Mouse (Mus musculus) lung, embryonic 14.5 days (tissue): ENCODE measurements around the gene Kdf1. TPM values are rescaled to one million over a fixed set of nuclear protein-coding genes. Genes with fewer than 3 reads are reported as not detected.

Experiments used
- ATAC-seq: fragments of 200-750 bp; cut with Nextera tagmentation; 2 replicates; pipeline ENCODE4 v1.8.0; 2017; ENCODE audit warnings: mild to moderate bottlenecking, moderate TSS enrichment, moderate library complexity; ENCODE audit not compliant: insufficient read depth
- DNase-seq: peaks from one replicate; pipeline ENCODE4 v3.0.0-alpha.2; 2015
- H3K27ac ChIP-seq: fragments of 300-500 bp; sonication (generic); 2 replicates; pipeline ENCODE4 v1.5.1; 2014; ENCODE audit warnings: low read depth, mild to moderate bottlenecking, moderate library complexity
- H3K27me3 ChIP-seq: fragments of 300-500 bp; sonication (generic); 2 replicates; pipeline ENCODE4 v1.6.1; 2014; ENCODE audit warnings: low read length, control low read depth; ENCODE audit not compliant: insufficient read depth
- H3K36me3 ChIP-seq: fragments of 300-500 bp; sonication (generic); 2 replicates; pipeline ENCODE4 v1.6.1; 2014; ENCODE audit warnings: control low read depth; ENCODE audit not compliant: insufficient read depth
- H3K4me1 ChIP-seq: fragments of 300-500 bp; sonication (generic); 2 replicates; pipeline ENCODE4 v1.6.1; 2014; ENCODE audit warnings: antibody characterized with exemption, control low read depth; ENCODE audit not compliant: insufficient read depth
- H3K4me2 ChIP-seq: fragments of 300-500 bp; sonication (generic); 2 replicates; pipeline ENCODE4 v1.6.1; 2014; ENCODE audit warnings: mild to moderate bottlenecking
- H3K4me3 ChIP-seq: fragments of 300-500 bp; sonication (generic); 2 replicates; pipeline ENCODE4 v1.5.1; 2014; ENCODE audit warnings: low read depth, low read length
- H3K9ac ChIP-seq: fragments of 300-500 bp; sonication (generic); 2 replicates; pipeline ENCODE4 v1.6.1; 2014
- H3K9me3 ChIP-seq: fragments of 300-500 bp; sonication (generic); 2 replicates; pipeline ENCODE4 v1.6.1; 2016; ENCODE audit warnings: low read depth, low read length, control low read depth
- CTCF ChIP-seq: IDR thresholded peaks from 2 replicates; pipeline ENCODE4 v1.5.1; 2016; ENCODE audit warnings: antibody characterized with exemption, low read depth
- WGBS: fragments of 180-500 bp; shearing (Covaris S2); extraction: QIAGEN DNeasy Blood & Tissue Kit; methylation state at CpG from one replicate; pipeline ENCODE4 v1.1.7; 2014; 5-methylcytosine and 5-hydroxymethylcytosine counted together
- microRNA-seq: library from miRNA; unstranded; fragments of <30 nt; microRNA quantifications from one replicate; pipeline ENCODE4, GENCODE M21; 2016; ENCODE audit warnings: borderline number of aligned reads
- polyA plus RNA-seq: library from polyadenylated mRNA; unstranded; fragments of >200 nt; fragmentation: Nextera tagmentation; extraction: Ambion mirVana; gene quantifications from 2 replicates; pipeline ENCODE4 v1.2.1, GENCODE M21; 2014

The Kdf1 gene
- polyA plus RNA-seq, 1 experiment from 2014 or later: 31.5 TPM

DNA sequence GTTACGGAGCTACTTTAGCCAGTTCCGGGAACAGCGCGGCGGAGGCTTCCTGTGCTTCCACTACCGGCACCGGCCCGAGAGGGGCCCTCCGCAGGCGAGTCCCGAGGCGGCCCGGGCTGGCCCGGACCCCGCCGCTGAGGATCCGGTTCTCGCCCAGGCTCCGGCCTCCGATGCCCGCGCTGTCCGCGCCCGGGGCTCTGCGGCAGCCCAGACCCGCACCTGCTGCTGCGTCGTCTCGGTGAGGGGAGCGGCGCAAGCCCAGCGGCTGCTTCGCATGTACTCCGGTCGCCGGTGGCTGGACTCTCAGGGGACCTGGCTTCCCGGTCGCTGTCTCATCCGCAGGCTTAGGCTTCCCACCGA, 56.1 kb downstream of the Kdf1 start:
- Histone ChIP-seq H3K9me3 (no peaks in the 10 kb centered on the region), H3K4me3 (peak overlapping the region; percentile 98), H3K4me2 (peak overlapping the region; percentile 93), H3K27me3 (no peaks in the 10 kb centered on the region), H3K9ac (peak overlapping the region; percentile 88), H3K36me3 (peaks cover 13% of the 10 kb centered on the region), H3K4me1 (0 out of 2 replicates have a peak, but pooled peaks cover 3% of the 10 kb centered on the region), H3K27ac (no peak overlapping the region)
- peak; percentile 75 for ATAC-seq
- no peak for DNase-seq
- under 1% methylated on average over 41 of the region's 41 CpGs for WGBS
- no peak for TF ChIP-seq CTCF

DNA sequence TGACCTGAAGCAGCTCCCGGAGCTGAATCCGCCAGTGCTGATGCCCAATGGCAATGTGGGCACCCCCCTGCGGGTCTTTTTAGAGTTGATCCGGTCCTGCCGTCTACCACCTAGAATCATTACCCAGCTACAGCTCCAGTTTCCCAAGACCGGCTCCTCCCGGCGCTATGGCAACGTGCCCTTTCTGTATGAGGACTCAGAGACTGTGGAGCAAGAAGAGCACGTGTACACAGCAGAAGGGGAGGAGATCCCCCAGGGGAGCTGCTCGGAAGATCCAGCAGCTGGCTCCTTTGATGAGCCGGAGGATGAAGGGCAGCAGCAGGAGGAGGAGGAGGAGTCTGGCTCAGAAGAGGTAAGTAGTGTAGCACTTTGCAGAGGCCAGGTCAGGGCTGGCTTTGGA, 59.2 kb downstream of the Kdf1 start:
- no peak for TF ChIP-seq CTCF
- WGBS: 76% methylated on average over 12 of the region's 12 CpGs
- Histone ChIP-seq H3K36me3 (peaks cover 33% of the 10 kb centered on the region), H3K4me1 (0 out of 2 replicates have a peak, but pooled peaks cover 3% of the 10 kb centered on the region), H3K27ac (no peak overlapping the region), H3K27me3 (no peaks in the 10 kb centered on the region), H3K4me3 (no peak overlapping the region), H3K9ac (no peak overlapping the region), H3K9me3 (no peaks in the 10 kb centered on the region), H3K4me2 (no peak overlapping the region)
- no peak for ATAC-seq
- DNase-seq: no peak

Small RNAs within 50 kb of the gene (microRNA-seq; reads per million reads assigned to microRNA genes)
- not detected for gene Gm23158

Other genes with a start within 250 kb of the Kdf1 start
- gene Tmem222, start 241.2 kb upstream of the Kdf1 start, polyA plus RNA-seq: 86.5 and 88.1 TPM in 2 replicates
- 13.8 and 15.3 TPM in 2 replicates for gene Wdtc1, start 165.5 kb upstream of the Kdf1 start, polyA plus RNA-seq
- gene Slc9a1, start 149.3 kb upstream of the Kdf1 start, polyA plus RNA-seq: 8.7 and 9.7 TPM in 2 replicates
- 0.41 and 0.42 TPM in 2 replicates for gene Tent5b, start 38.8 kb upstream of the Kdf1 start, polyA plus RNA-seq
- 1.1 and 1.3 TPM in 2 replicates for gene Trnp1, start 20.4 kb upstream of the Kdf1 start, polyA plus RNA-seq
- 248 and 258 TPM in 2 replicates for gene Nudc, start 27.0 kb downstream of the Kdf1 start, polyA plus RNA-seq
- gene Nr0b2, start 34.4 kb downstream of the Kdf1 start, polyA plus RNA-seq: 0.39 TPM in 1 of 2 replicates, not detected in the other
- gene Gpatch3, start 55.8 kb downstream of the Kdf1 start, polyA plus RNA-seq: 8.0 and 8.7 TPM in 2 replicates
- 21.1 and 23.7 TPM in 2 replicates for gene Gpn2, start 65.4 kb downstream of the Kdf1 start, polyA plus RNA-seq
- gene Sfn, start 83.2 kb downstream of the Kdf1 start, polyA plus RNA-seq: 10.4 and 10.6 TPM in 2 replicates
- 5.5 and 9.9 TPM in 2 replicates for gene Zdhhc18, start 131.2 kb downstream of the Kdf1 start, polyA plus RNA-seq
- gene Pigv, start 153.7 kb downstream of the Kdf1 start, polyA plus RNA-seq: 13.9 and 14.5 TPM in 2 replicates
- gene Arid1a, start 237.8 kb downstream of the Kdf1 start, polyA plus RNA-seq: 40.1 and 44.7 TPM in 2 replicates